Mouse (Mus musculus) heart, adult 2 months (tissue): ENCODE measurements around the gene Polr2e.

ENCODE experiments used
- CTCF ChIP-seq: fragments of 200-600 bp; IDR thresholded peaks from 2 replicates; pipeline ENCODE4 v1.8.1; 2022; ENCODE audit warnings: antibody characterized with exemption, mild to moderate bottlenecking, moderate library complexity
- EP300 ChIP-seq: fragments of 200-500 bp; IDR thresholded peaks from 2 replicates; pipeline ENCODE4 v1.6.1; 2011; ENCODE audit warnings: low read depth, low read length, control low read depth; ENCODE audit not compliant: insufficient read depth
- POLR2A ChIP-seq: fragments of 200-500 bp; IDR thresholded peaks from 2 replicates; pipeline ENCODE4 v1.6.1; 2011; ENCODE audit warnings: mild to moderate bottlenecking, low read depth, low read length, control low read depth; ENCODE audit not compliant: insufficient read depth

DNA sequence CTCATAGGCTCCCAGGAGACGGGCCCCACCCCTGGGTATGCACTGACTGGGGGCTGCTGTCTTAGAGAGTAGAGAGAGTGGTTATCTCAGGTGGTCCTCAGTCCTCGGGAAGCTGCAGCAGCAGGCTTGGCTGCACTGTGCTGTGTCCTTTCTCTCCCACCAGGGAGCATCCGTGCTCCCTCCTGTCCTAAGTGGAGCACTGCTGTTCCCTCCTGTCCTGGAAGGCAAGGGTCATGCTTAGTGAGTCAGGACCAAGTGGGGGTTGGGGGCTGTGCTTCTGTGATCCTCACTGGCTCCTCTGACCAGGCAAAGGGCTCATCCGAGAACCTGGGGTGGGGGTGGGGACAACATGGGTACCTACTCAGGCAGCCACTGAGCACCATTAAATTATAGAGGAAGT is 49.6 kb upstream of the Polr2e start:
- TF ChIP-seq CTCF (no peak), EP300 (no peak), POLR2A (no peak)
